Mouse (Mus musculus) neural tube, embryonic 12.5 days (tissue): ENCODE results near the gene Mov10l1. TPM values are rescaled to one million over a fixed set of nuclear protein-coding genes. Genes with fewer than 3 reads are reported as not detected.

Experiments
- ATAC-seq: fragments of 200-750 bp; cut with Nextera tagmentation; 2 replicates; pipeline ENCODE4 v1.8.0; 2017; ENCODE audit warnings: low read depth, mild to moderate bottlenecking, moderate TSS enrichment, moderate library complexity; ENCODE audit not compliant: low FRiP score
- H3K27ac ChIP-seq: fragments of 300-500 bp; sonication (generic); 2 replicates; pipeline ENCODE4 v1.5.1; 2016
- H3K27me3 ChIP-seq: fragments of 300-500 bp; sonication (generic); replicated peaks from 2 replicates; pipeline ENCODE4 v1.6.1; 2016; ENCODE audit warnings: mild to moderate bottlenecking
- H3K36me3 ChIP-seq: fragments of 300-500 bp; sonication (generic); 2 replicates; pipeline ENCODE4 v1.6.1; 2016; ENCODE audit warnings: mild to moderate bottlenecking
- H3K4me1 ChIP-seq: fragments of 300-500 bp; sonication (generic); 2 replicates; pipeline ENCODE4 v1.6.1; 2016
- H3K4me2 ChIP-seq: fragments of 300-500 bp; sonication (generic); replicated peaks from 2 replicates; pipeline ENCODE4 v1.6.1; 2016; ENCODE audit warnings: mild to moderate bottlenecking
- H3K4me3 ChIP-seq: fragments of 300-500 bp; sonication (generic); 2 replicates; pipeline ENCODE4 v1.5.1; 2016
- H3K9ac ChIP-seq: fragments of 300-500 bp; sonication (generic); 2 replicates; pipeline ENCODE4 v1.6.1; 2016; ENCODE audit warnings: mild to moderate bottlenecking
- H3K9me3 ChIP-seq: fragments of 300-500 bp; sonication (generic); 2 replicates; pipeline ENCODE4 v1.6.1; 2016; ENCODE audit warnings: mild to moderate bottlenecking
- WGBS: fragments of 180-500 bp; shearing (Covaris S2); methylation state at CpG from one replicate; pipeline ENCODE4 v1.1.7; 2016; 5-methylcytosine and 5-hydroxymethylcytosine counted together
- polyA plus RNA-seq: library from polyadenylated mRNA; unstranded; fragments of >200 nt; fragmentation: Nextera tagmentation; extraction: Ambion mirVana; gene quantifications from 2 replicates; pipeline ENCODE4 v1.2.1, GENCODE M21; 2016

The Mov10l1 gene
- polyA plus RNA-seq, 1 experiment from 2014 or later, result not detected

GRCm38 (mm10) chr15:88972300-88972699, 10.4 kb upstream of the Mov10l1 start:
- Histone ChIP-seq H3K4me2 (no peak overlapping the region), H3K27ac (no peak overlapping the region), H3K4me1 (no peaks in the 10 kb centered on the region), H3K4me3 (no peak overlapping the region), H3K27me3 (no peaks in the 10 kb centered on the region), H3K36me3 (no peaks in the 10 kb centered on the region), H3K9ac (no peak overlapping the region), H3K9me3 (no peaks in the 10 kb centered on the region)
- no peak for ATAC-seq
- 92% methylated on average over 4 of the region's 4 CpGs for WGBS

- Histone ChIP-seq H3K36me3 (no peaks in the 10 kb centered on the region), H3K4me2 (peak within 1 kb of the TSS; percentile 30; the same call in 1 of the 2 replicates), H3K27me3 (no peaks in the 10 kb centered on the region), H3K9ac (no peak within 1 kb of the TSS), H3K4me1 (peaks cover 7% of the 10 kb centered on the region; the same call in 1 of the 2 replicates), H3K4me3 (no peak within 1 kb of the TSS), H3K27ac (no peak within 1 kb of the TSS), H3K9me3 (no peaks in the 10 kb centered on the region)
- WGBS, result 31% methylated on average over 10 of the region's 10 CpGs
- peak; percentile 85 for ATAC-seq
Measured at GRCm38 (mm10) chr15:88978281-88979137, 4.2 kb upstream of the Mov10l1 start, which contains the start of gene Mlc1. Gene Mlc1, minus strand, starts transcription at chr15:88979007.

GRCm38 (mm10) chr15:88979138-88979446, 3.6 kb upstream of the Mov10l1 start:
- H3K4me1 ChIP-seq, result peaks cover 7% of the 10 kb centered on the region; the same call in 1 of the 2 replicates
- no peak overlapping the region for H3K9ac ChIP-seq
- H3K4me3 ChIP-seq, result no peak overlapping the region
- no peak; the same call in 1 of the 2 replicates for ATAC-seq
- no peaks in the 10 kb centered on the region for H3K9me3 ChIP-seq
- H3K27me3 ChIP-seq, result no peaks in the 10 kb centered on the region
- no peak overlapping the region for H3K4me2 ChIP-seq
- no peak overlapping the region for H3K27ac ChIP-seq
- H3K36me3 ChIP-seq, result no peaks in the 10 kb centered on the region
- 32% methylated on average over 3 of the region's 3 CpGs for WGBS

GRCm38 (mm10) chr15:88989236-88989635, 6.5 kb downstream of the Mov10l1 start:
- H3K27ac ChIP-seq, result no peak overlapping the region
- H3K9me3 ChIP-seq, result no peaks in the 10 kb centered on the region
- 91% methylated on average over 2 of the region's 2 CpGs for WGBS
- no peaks in the 10 kb centered on the region for H3K27me3 ChIP-seq
- no peak for ATAC-seq
- no peak overlapping the region for H3K4me2 ChIP-seq
- H3K9ac ChIP-seq, result no peak overlapping the region
- no peaks in the 10 kb centered on the region for H3K4me1 ChIP-seq
- H3K4me3 ChIP-seq, result no peak overlapping the region
- no peaks in the 10 kb centered on the region for H3K36me3 ChIP-seq

- 81% methylated on average over 8 of the region's 8 CpGs for WGBS
- no peak for ATAC-seq
- no peak overlapping the region for H3K27ac ChIP-seq
Measured at GRCm38 (mm10) chr15:88998636-88999035, 15.9 kb downstream of the Mov10l1 start.

GRCm38 (mm10) chr15:88999124-88999523, 16.4 kb downstream of the Mov10l1 start:
- Histone ChIP-seq H3K27me3 (no peaks in the 10 kb centered on the region), H3K4me1 (no peaks in the 10 kb centered on the region), H3K36me3 (no peaks in the 10 kb centered on the region), H3K27ac (no peak overlapping the region), H3K9me3 (no peaks in the 10 kb centered on the region), H3K9ac (no peak overlapping the region), H3K4me3 (no peak overlapping the region), H3K4me2 (no peak overlapping the region)
- no peak for ATAC-seq
- 84% methylated on average over 2 of the region's 2 CpGs for WGBS

More at GRCm38 (mm10) chr15:88998636-88999035, 15.9 kb downstream of the Mov10l1 start:
- Histone ChIP-seq H3K4me2 (no peak overlapping the region), H3K36me3 (no peaks in the 10 kb centered on the region), H3K9me3 (no peaks in the 10 kb centered on the region), H3K27me3 (no peaks in the 10 kb centered on the region), H3K4me3 (no peak overlapping the region), H3K4me1 (no peaks in the 10 kb centered on the region), H3K9ac (no peak overlapping the region)

GRCm38 (mm10) chr15:89000367-89000766, 17.7 kb downstream of the Mov10l1 start:
- H3K4me2 ChIP-seq, result no peak overlapping the region
- no peak overlapping the region for H3K9ac ChIP-seq
- no peaks in the 10 kb centered on the region for H3K36me3 ChIP-seq
- H3K9me3 ChIP-seq, result no peaks in the 10 kb centered on the region
- no peak overlapping the region for H3K27ac ChIP-seq
- no peak overlapping the region for H3K4me3 ChIP-seq
- no peaks in the 10 kb centered on the region for H3K4me1 ChIP-seq
- WGBS, result 74% methylated on average over 2 of the region's 2 CpGs
- no peak for ATAC-seq
- H3K27me3 ChIP-seq, result no peaks in the 10 kb centered on the region

GRCm38 (mm10) chr15:89001245-89001644, 18.5 kb downstream of the Mov10l1 start:
- no peak for ATAC-seq
- Histone ChIP-seq H3K9me3 (no peaks in the 10 kb centered on the region), H3K4me2 (no peak overlapping the region), H3K36me3 (no peaks in the 10 kb centered on the region), H3K27ac (no peak overlapping the region), H3K27me3 (no peaks in the 10 kb centered on the region), H3K4me1 (no peaks in the 10 kb centered on the region), H3K9ac (no peak overlapping the region), H3K4me3 (no peak overlapping the region)
- WGBS, result 81% methylated on average over 3 of the region's 3 CpGs

GRCm38 (mm10) chr15:89007002-89007401, 24.3 kb downstream of the Mov10l1 start:
- Histone ChIP-seq H3K4me3 (no peak overlapping the region), H3K36me3 (no peaks in the 10 kb centered on the region), H3K9ac (no peak overlapping the region), H3K9me3 (no peaks in the 10 kb centered on the region), H3K4me2 (no peak overlapping the region), H3K27ac (no peak overlapping the region), H3K27me3 (no peaks in the 10 kb centered on the region), H3K4me1 (no peaks in the 10 kb centered on the region)
- 91% methylated on average over 7 of the region's 7 CpGs for WGBS
- ATAC-seq, result no peak

- H3K4me2 ChIP-seq, result no peak overlapping the region
- H3K4me3 ChIP-seq, result no peak overlapping the region
- ATAC-seq, result no peak
- no peaks in the 10 kb centered on the region for H3K4me1 ChIP-seq
- H3K27ac ChIP-seq, result no peak overlapping the region
- H3K36me3 ChIP-seq, result no peaks in the 10 kb centered on the region
- 85% methylated on average over 5 of the region's 5 CpGs for WGBS
- H3K27me3 ChIP-seq, result no peaks in the 10 kb centered on the region
- no peak overlapping the region for H3K9ac ChIP-seq
- no peaks in the 10 kb centered on the region for H3K9me3 ChIP-seq
Measured at GRCm38 (mm10) chr15:89007781-89008180, 25.1 kb downstream of the Mov10l1 start.

GRCm38 (mm10) chr15:89016722-89017121, 34.0 kb downstream of the Mov10l1 start:
- Histone ChIP-seq H3K4me2 (no peak overlapping the region), H3K4me1 (no peaks in the 10 kb centered on the region), H3K4me3 (no peak overlapping the region), H3K27me3 (no peaks in the 10 kb centered on the region), H3K27ac (no peak overlapping the region), H3K9me3 (no peaks in the 10 kb centered on the region), H3K9ac (no peak overlapping the region), H3K36me3 (no peaks in the 10 kb centered on the region)
- WGBS, result 86% methylated on average over 3 of the region's 3 CpGs
- no peak for ATAC-seq

GRCm38 (mm10) chr15:89020085-89020484, 37.4 kb downstream of the Mov10l1 start:
- H3K4me2 ChIP-seq, result no peak overlapping the region
- H3K4me3 ChIP-seq, result no peak overlapping the region
- no peaks in the 10 kb centered on the region for H3K27me3 ChIP-seq
- no peak for ATAC-seq
- H3K4me1 ChIP-seq, result no peaks in the 10 kb centered on the region
- H3K36me3 ChIP-seq, result no peaks in the 10 kb centered on the region
- WGBS, result 84% methylated on average over 7 of the region's 7 CpGs
- H3K9ac ChIP-seq, result no peak overlapping the region
- no peak overlapping the region for H3K27ac ChIP-seq
- no peaks in the 10 kb centered on the region for H3K9me3 ChIP-seq

GRCm38 (mm10) chr15:89020492-89020891, 37.8 kb downstream of the Mov10l1 start:
- 87% methylated on average over 7 of the region's 7 CpGs for WGBS
- no peaks in the 10 kb centered on the region for H3K4me1 ChIP-seq
- H3K27me3 ChIP-seq, result no peaks in the 10 kb centered on the region

More at GRCm38 (mm10) chr15:89020492-89020891, 37.8 kb downstream of the Mov10l1 start:
- Histone ChIP-seq H3K9me3 (no peaks in the 10 kb centered on the region), H3K27ac (no peak overlapping the region), H3K36me3 (no peaks in the 10 kb centered on the region), H3K4me3 (no peak overlapping the region), H3K9ac (no peak overlapping the region), H3K4me2 (no peak overlapping the region)
- ATAC-seq, result no peak
